Mouse (Mus musculus) embryonic stem cell, embryonic (primary cell): ENCODE data around the gene Grpel1.

Experiments used
- CTCF ChIA-PET, 4 experiments: fragments of 300-600 bp in 2 of 4; fragments of 350-600 bp in 2 of 4; sonication (Branson Sonifier 250); formaldehyde crosslinking; loops; one replicate each; lab custom pipeline; 2022; ENCODE audit warnings: inconsistent platforms in 2 of 4; lab: Charles Lee
- POLR2A ChIA-PET, 4 experiments: fragments of 300-600 bp in 2 of 4; fragments of 350-600 bp in 2 of 4; sonication (Branson Sonifier 250); formaldehyde crosslinking; loops; one replicate each; lab custom pipeline; 2022; ENCODE audit warnings: antibody characterized with exemption in 4 of 4, inconsistent platforms in 1 of 4; lab: Charles Lee

The Grpel1 gene

GRCm38 (mm10) chr5:36464709-36465661, at the start of gene Grpel1:
Gene Grpel1 (plus strand): TSS chr5:36464998.
- ChIA-PET POLR2A (interaction anchor here (0.5 to 7.7 kb wide), 123 partner anchors 9 to 1221 kb away, joined by 3 to 194 read pairs (median 4); partner anchors contain the start of genes Ccdc96 (in 3 of the 4), Tada2b (in 3 of the 4), Mrfap1 (in 2 of the 4) and Tbc1d14 (in 2 of the 4)), CTCF (interaction anchor here in 3 of 4 experiments (0.5 to 2.6 kb wide), 30 partner anchors 9 to 482 kb away, joined by 3 to 43 read pairs (median 4); partner anchors contain the start of genes Man2b2 (in 2 of the 3), Sorcs2 (in 2 of the 3) and Ccdc96 (in 1 of the 3))

- ChIA-PET POLR2A (no interaction called here), CTCF (interaction anchor here in 1 of 4 experiments (0.6 kb wide), 1 partner anchor 332 kb away, joined by 11 read pairs; no protein-coding TSS in a partner anchor)
These were observed 44.9 kb upstream of the Grpel1 start for GRCm38 (mm10) chr5:36419861-36420260.

GRCm38 (mm10) chr5:36422689-36423088, 42.1 kb upstream of the Grpel1 start:
- POLR2A ChIA-PET = interaction anchor here in 1 of 4 experiments (1.4 kb wide), 1 partner anchor 117 kb away, joined by 4 read pairs; no protein-coding TSS in a partner anchor
- CTCF ChIA-PET = no interaction called here

GRCm38 (mm10) chr5:36424676-36425075, 40.1 kb upstream of the Grpel1 start:
- ChIA-PET CTCF (no interaction called here), POLR2A (interaction anchor here in 1 of 4 experiments (0.7 kb wide), 1 partner anchor 215 kb away, joined by 3 read pairs; no protein-coding TSS in a partner anchor)

GRCm38 (mm10) chr5:36426404-36426803, 38.4 kb upstream of the Grpel1 start:
- CTCF ChIA-PET = no interaction called here
- POLR2A ChIA-PET = interaction anchor here in 1 of 4 experiments (1.8 kb wide), 1 partner anchor 12 kb away, joined by 5 read pairs; no protein-coding TSS in a partner anchor

GRCm38 (mm10) chr5:36427831-36428230, 37.0 kb upstream of the Grpel1 start:
- ChIA-PET POLR2A (no interaction called here), CTCF (no interaction called here)

- ChIA-PET CTCF (interaction anchor here in 2 of 4 experiments (0.7 to 1.4 kb wide), 2 partner anchors 145 to 395 kb away, joined by 3 to 4 read pairs; no protein-coding TSS in a partner anchor), POLR2A (interaction anchor here in 1 of 4 experiments (1.3 to 1.6 kb wide), 2 partner anchors 35 to 447 kb away, joined by 3 to 4 read pairs; partner anchors contain the start of gene Grpel1)
These were observed 35.2 kb upstream of the Grpel1 start for GRCm38 (mm10) chr5:36429551-36429950.

GRCm38 (mm10) chr5:36431711-36432110, 33.1 kb upstream of the Grpel1 start:
- ChIA-PET POLR2A (interaction anchor here in 3 of 4 experiments (0.6 to 1.1 kb wide), 3 partner anchors 33 to 772 kb away, joined by 3 to 4 read pairs (median 3); partner anchors contain the start of gene Grpel1 (in 1 of the 3)), CTCF (interaction anchor here in 2 of 4 experiments (0.6 to 1.3 kb wide), 5 partner anchors 19 to 875 kb away, joined by 3 to 17 read pairs (median 3); no protein-coding TSS in a partner anchor)

GRCm38 (mm10) chr5:36434398-36434967, 30.3 kb upstream of the Grpel1 start:
- ChIA-PET CTCF (interaction anchor here in 1 of 4 experiments (0.5 to 1.0 kb wide), 2 partner anchors 285 to 308 kb away, joined by 3 to 6 read pairs; no protein-coding TSS in a partner anchor), POLR2A (interaction anchor here in 1 of 4 experiments (0.8 to 1.5 kb wide), 3 partner anchors 11 to 19 kb away, joined by 3 read pairs; no protein-coding TSS in a partner anchor)

GRCm38 (mm10) chr5:36436858-36437257, 27.9 kb upstream of the Grpel1 start:
- CTCF ChIA-PET = interaction anchor here in 2 of 4 experiments (0.9 to 1.0 kb wide), 2 partner anchors 41 to 455 kb away, joined by 3 read pairs; no protein-coding TSS in a partner anchor
- POLR2A ChIA-PET = interaction anchor here in 2 of 4 experiments (1.3 to 1.5 kb wide), 2 partner anchors 9 to 22 kb away, joined by 3 to 5 read pairs; no protein-coding TSS in a partner anchor

GRCm38 (mm10) chr5:36440741-36441140, 24.1 kb upstream of the Grpel1 start:
- POLR2A ChIA-PET = interaction anchor here in 3 of 4 experiments (0.7 to 1.1 kb wide), 3 partner anchors 10 to 24 kb away, joined by 3 to 5 read pairs (median 3); partner anchors contain the start of gene Grpel1 (in 2 of the 3)
- CTCF ChIA-PET = interaction anchor here in 1 of 4 experiments (0.5 kb wide), 1 partner anchor 43 kb away, joined by 3 read pairs; the partner anchor contains the start of gene Sorcs2

GRCm38 (mm10) chr5:36444611-36445010, 20.2 kb upstream of the Grpel1 start:
- ChIA-PET POLR2A (interaction anchor here in 2 of 4 experiments (1.0 to 2.8 kb wide), 4 partner anchors 8 to 267 kb away, joined by 3 to 12 read pairs (median 4); partner anchors contain the start of gene Grpel1 (in 1 of the 2)), CTCF (no interaction called here)

- CTCF ChIA-PET = no interaction called here
- POLR2A ChIA-PET = interaction anchor here in 3 of 4 experiments (0.6 to 2.8 kb wide), 7 partner anchors 8 to 714 kb away, joined by 3 to 12 read pairs (median 4); partner anchors contain the start of gene Grpel1 (in 1 of the 3)
These were observed 19.8 kb upstream of the Grpel1 start for GRCm38 (mm10) chr5:36445028-36445427.

GRCm38 (mm10) chr5:36446166-36446890, 18.5 kb upstream of the Grpel1 start:
- ChIA-PET POLR2A (interaction anchor here in 3 of 4 experiments (0.6 to 2.8 kb wide), 8 partner anchors 9 to 221 kb away, joined by 3 to 12 read pairs (median 3); partner anchors contain the start of gene Grpel1 (in 2 of the 3)), CTCF (no interaction called here)

GRCm38 (mm10) chr5:36447872-36448271, 16.9 kb upstream of the Grpel1 start:
- POLR2A ChIA-PET = interaction anchor here in 3 of 4 experiments (0.9 to 2.4 kb wide), 4 partner anchors 13 to 17 kb away, joined by 3 to 10 read pairs (median 3); partner anchors contain the start of gene Grpel1 (in 3 of the 3)
- CTCF ChIA-PET = no interaction called here

- CTCF ChIA-PET = interaction anchor here in 2 of 4 experiments (0.6 to 1.1 kb wide), 2 partner anchors 18 to 52 kb away, joined by 3 read pairs; partner anchors contain the start of gene Sorcs2 (in 1 of the 2)
- POLR2A ChIA-PET = no interaction called here
These were observed 15.0 kb upstream of the Grpel1 start for GRCm38 (mm10) chr5:36449710-36450358.
